Mouse (Mus musculus) fat pad, adult 2 months (tissue): ENCODE measurements at regions not wholly inside any gene's neighbourhood (a gene's known extent, or its start where the extent isn't known, plus 50 kb on each side); places are given as distances from the start of the nearest gene placed in this dataset.

Experiments
- DNase-seq: peaks from one replicate; pipeline ENCODE4 v3.0.0-alpha.2; 2011; ENCODE audit warnings: low read depth, low spot score; ENCODE audit errors: extremely low read depth

GRCm38 (mm10) chr2:47750997-47751623 lies 1062.8 kb upstream of the Acvr2a start:
- DNase-seq, result no peak

- DNase-seq, result no peak
These were observed 1058.2 kb upstream of the Acvr2a start for GRCm38 (mm10) chr2:47755716-47756115.

- no peak for DNase-seq
These were observed 1057.7 kb upstream of the Acvr2a start for GRCm38 (mm10) chr2:47756248-47756647.

GRCm38 (mm10) chr2:47775766-47776165 lies 1038.1 kb upstream of the Acvr2a start:
- no peak for DNase-seq

GRCm38 (mm10) chr2:47776965-47777364 lies 1036.9 kb upstream of the Acvr2a start:
- no peak for DNase-seq

- no peak for DNase-seq
These were observed 1028.1 kb upstream of the Acvr2a start for GRCm38 (mm10) chr2:47785848-47786247.

- DNase-seq, result no peak
These were observed 991.1 kb upstream of the Acvr2a start for GRCm38 (mm10) chr2:47822746-47823271.

- no peak for DNase-seq
These were observed 981.4 kb upstream of the Acvr2a start for GRCm38 (mm10) chr2:47832493-47832892.

- no peak for DNase-seq
These were observed 980.4 kb upstream of the Acvr2a start for GRCm38 (mm10) chr2:47833517-47833916.

GRCm38 (mm10) chr2:47834055-47834799 lies 979.7 kb upstream of the Acvr2a start:
- DNase-seq, result no peak

- DNase-seq, result no peak
These were observed 956.7 kb upstream of the Acvr2a start for GRCm38 (mm10) chr2:47857229-47857628.

- no peak for DNase-seq
These were observed 951.5 kb upstream of the Acvr2a start for GRCm38 (mm10) chr2:47862446-47862845.

- no peak for DNase-seq
These were observed 935.9 kb upstream of the Acvr2a start for GRCm38 (mm10) chr2:47878002-47878401.

- DNase-seq, result no peak
These were observed 934.8 kb upstream of the Acvr2a start for GRCm38 (mm10) chr2:47879071-47879470.

- DNase-seq, result no peak
These were observed 934.1 kb upstream of the Acvr2a start for GRCm38 (mm10) chr2:47879796-47880195.

- DNase-seq, result no peak
These were observed 925.7 kb upstream of the Acvr2a start for GRCm38 (mm10) chr2:47888166-47888565.

- no peak for DNase-seq
These were observed 922.5 kb upstream of the Acvr2a start for GRCm38 (mm10) chr2:47891366-47891765.

GRCm38 (mm10) chr2:47892879-47893278 lies 921.0 kb upstream of the Acvr2a start:
- DNase-seq, result no peak

- DNase-seq, result no peak
These were observed 919.1 kb upstream of the Acvr2a start for GRCm38 (mm10) chr2:47894806-47895205.

GRCm38 (mm10) chr2:47914270-47914669 lies 899.6 kb upstream of the Acvr2a start:
- DNase-seq, result peak; percentile 25

GRCm38 (mm10) chr2:47914986-47915485 lies 898.9 kb upstream of the Acvr2a start:
- DNase-seq, result no peak

GRCm38 (mm10) chr2:47922965-47923364 lies 890.9 kb upstream of the Acvr2a start:
- DNase-seq, result no peak
